Mouse (Mus musculus) fibroblast of lung, adult 2 months (primary cell): ENCODE measurements around the gene Gm9844.

Experiments
- DNase-seq: peaks from one replicate; pipeline ENCODE4 v3.0.0-alpha.2; 2011; ENCODE audit warnings: low read depth

The Gm9844 gene

GRCm38 (mm10) chr7:24901842-24902241, 39.8 kb downstream of the Gm9844 start:
- no peak for DNase-seq

- no peak for DNase-seq
Measured at GRCm38 (mm10) chr7:24902264-24902629, 40.2 kb downstream of the Gm9844 start.

- no peak for DNase-seq
Measured at GRCm38 (mm10) chr7:24902630-24903443, 40.8 kb downstream of the Gm9844 start, which contains the start of gene Arhgef1. TSS of gene Arhgef1 (plus strand) at chr7:24902912.

GRCm38 (mm10) chr7:24903444-24903825, 41.4 kb downstream of the Gm9844 start:
- DNase-seq = no peak

- DNase-seq = peak; percentile 96
Measured at GRCm38 (mm10) chr7:24904070-24904483, 42.1 kb downstream of the Gm9844 start.

GRCm38 (mm10) chr7:24904936-24905335, 42.9 kb downstream of the Gm9844 start:
- no peak for DNase-seq

GRCm38 (mm10) chr7:24906551-24906950, 44.5 kb downstream of the Gm9844 start:
- no peak for DNase-seq

GRCm38 (mm10) chr7:24907211-24907748, 45.3 kb downstream of the Gm9844 start:
- DNase-seq = no peak
